Comparison of ENCODE assay signal across 16 mouse cellular contexts in the genomic region with DNA sequence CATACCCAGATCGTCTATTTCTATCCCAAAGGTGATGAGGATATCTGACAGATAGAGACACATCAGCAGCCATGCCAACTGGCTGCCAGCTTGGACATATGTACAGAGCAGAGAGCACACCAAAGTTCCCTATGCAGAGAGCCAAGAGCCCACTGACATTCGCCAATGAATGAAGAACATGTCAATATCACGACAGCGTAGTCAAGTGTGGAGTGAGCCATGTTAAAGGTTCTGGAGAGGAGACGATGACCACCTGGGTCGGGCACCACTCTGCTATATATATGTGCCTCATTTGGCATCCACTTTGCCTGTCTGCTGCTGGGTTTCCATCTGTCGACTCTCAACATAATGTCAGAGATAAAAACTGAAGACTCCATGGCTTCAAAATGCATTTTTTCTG.
A peak's percentile ranks its signal among the peaks of the same experiment; 100 is the strongest.
DNase-seq lines count a peak whose midpoint lies in the region; ATAC-seq and TF ChIP-seq lines count a peak whose summit lies in the region.
"Had no signal": no experiment of that assay in that cellular context is flagged by ENCODE, and none has a peak within 500 bp of the region (broad histone marks: within the 10 kb centered on the region; RNA-seq: fewer than 3 reads in every experiment).

No protein-coding gene starts in this region.

- no peaks in the 10 kb centered on the region for H3K4me1 ChIP-seq in forebrain, embryonic 16.5 days (replicated peaks; ENCODE audit: control insufficient read depth, insufficient read depth, low read length)
- no peaks in the 10 kb centered on the region for H3K4me1 ChIP-seq in forebrain, embryonic 10.5 days
- no peaks in the 10 kb centered on the region for H3K4me1 ChIP-seq in midbrain, postnatal 0 days (ENCODE audit: insufficient read depth, low read length)
- H3K4me1 ChIP-seq in midbrain, embryonic 16.5 days (ENCODE audit: control insufficient read depth, insufficient read depth, low read length), result no peaks in the 10 kb centered on the region
- H3K4me1 ChIP-seq: stomach, embryonic 15.5 days had no signal

- peak; percentile 61; the same call in 1 of the 2 replicates for ATAC-seq in cerebellum, adult (ENCODE audit: insufficient number of reproducible peaks, low FRiP score, low TSS enrichment)
- ATAC-seq in forebrain, embryonic 16.5 days, result peak; percentile 47
- peak; percentile 72; the same call in 1 of the 2 replicates for ATAC-seq in midbrain, postnatal 0 days (ENCODE audit: low FRiP score)
- ATAC-seq in midbrain, embryonic 16.5 days, result no peak
- ATAC-seq: activated CD4-positive, CD25-positive, alpha-beta regulatory T cell, adult 4 months had no signal

- H3K9ac ChIP-seq in forebrain, embryonic 16.5 days (replicated peaks; ENCODE audit: low read depth, low read length), result no peak overlapping the region
- no peak overlapping the region for H3K9ac ChIP-seq in midbrain, postnatal 0 days (replicated peaks; ENCODE audit: low read length, poor library complexity, severe bottlenecking)
- H3K9ac ChIP-seq in midbrain, embryonic 16.5 days (ENCODE audit: low read depth, low read length), result no peak overlapping the region
- H3K9ac ChIP-seq: stomach, embryonic 15.5 days had no signal

- H3K9me3 ChIP-seq in forebrain, embryonic 16.5 days (ENCODE audit: control insufficient read depth, low read length), result no peaks in the 10 kb centered on the region
- no peaks in the 10 kb centered on the region for H3K9me3 ChIP-seq in forebrain, embryonic 10.5 days
- no peaks in the 10 kb centered on the region for H3K9me3 ChIP-seq in midbrain, postnatal 0 days (ENCODE audit: low read length)
- H3K9me3 ChIP-seq in midbrain, embryonic 16.5 days (replicated peaks; ENCODE audit: control insufficient read depth, low read length, poor library complexity, severe bottlenecking), result 0 out of 2 replicates have a peak, but pooled peaks cover 2% of the 10 kb centered on the region
- H3K9me3 ChIP-seq: stomach, embryonic 15.5 days had no signal

- no peak for DNase-seq in cerebellum, adult 11-12 months
- DNase-seq in forebrain, embryonic 10.5 days (ENCODE audit: extremely low spot score, low spot score), result no peak
- peak; percentile 75 for DNase-seq in midbrain, postnatal 0 days (ENCODE audit: low spot score)
- DNase-seq in thymus, postnatal 25 days, result no peak
- DNase-seq: adrenal gland, adult 8-10 months; kidney, adult 2 months; lung, postnatal 4 days; midbrain, embryonic 14.5 days; thymus, postnatal 36 days had no signal

- H3K27ac ChIP-seq in forebrain, embryonic 16.5 days (ENCODE audit: low read length), result no peak overlapping the region
- H3K27ac ChIP-seq in forebrain, embryonic 10.5 days, result no peak overlapping the region
- no peak overlapping the region for H3K27ac ChIP-seq in midbrain, postnatal 0 days (ENCODE audit: low read depth, low read length)
- no peak overlapping the region for H3K27ac ChIP-seq in midbrain, embryonic 16.5 days (ENCODE audit: low read length)
- H3K27ac ChIP-seq: kidney, postnatal 0 days; stomach, embryonic 15.5 days had no signal

- 71% methylated on average over 7 of the region's 7 CpGs for WGBS in forebrain, embryonic 16.5 days
- 92% methylated on average over 7 of the region's 7 CpGs for WGBS in forebrain, embryonic 10.5 days
- 91% methylated on average over 7 of the region's 7 CpGs for WGBS in midbrain, postnatal 0 days
- WGBS in midbrain, embryonic 16.5 days, result 88% methylated on average over 7 of the region's 7 CpGs

- H3K4me3 ChIP-seq in forebrain, embryonic 16.5 days (replicated peaks; ENCODE audit: low read length), result no peak overlapping the region
- H3K4me3 ChIP-seq in forebrain, embryonic 10.5 days, result no peak overlapping the region
- H3K4me3 ChIP-seq in midbrain, postnatal 0 days (ENCODE audit: low read depth, low read length), result no peak overlapping the region
- H3K4me3 ChIP-seq in midbrain, embryonic 16.5 days (ENCODE audit: low read depth, low read length), result no peak overlapping the region
- H3K4me3 ChIP-seq: stomach, embryonic 15.5 days had no signal

- H3K36me3 ChIP-seq in forebrain, embryonic 16.5 days (ENCODE audit: control insufficient read depth, insufficient read depth), result no peaks in the 10 kb centered on the region
- no peaks in the 10 kb centered on the region for H3K36me3 ChIP-seq in forebrain, embryonic 10.5 days (replicated peaks)
- no peaks in the 10 kb centered on the region for H3K36me3 ChIP-seq in midbrain, postnatal 0 days (ENCODE audit: insufficient read depth, low read length)
- no peaks in the 10 kb centered on the region for H3K36me3 ChIP-seq in midbrain, embryonic 16.5 days (ENCODE audit: control insufficient read depth, insufficient read depth, low read length)
- H3K36me3 ChIP-seq: stomach, embryonic 15.5 days had no signal

- TF ChIP-seq CTCF in midbrain, postnatal 0 days (IDR thresholded peaks at IDR 0.05), result no peak

- H3K27me3 ChIP-seq in forebrain, embryonic 16.5 days (replicated peaks; ENCODE audit: control insufficient read depth, insufficient read depth, low read length), result no peaks in the 10 kb centered on the region
- no peaks in the 10 kb centered on the region for H3K27me3 ChIP-seq in forebrain, embryonic 10.5 days (ENCODE audit: poor library complexity, severe bottlenecking)
- H3K27me3 ChIP-seq in midbrain, postnatal 0 days (ENCODE audit: insufficient read depth, low read length), result no peaks in the 10 kb centered on the region
- no peaks in the 10 kb centered on the region for H3K27me3 ChIP-seq in midbrain, embryonic 16.5 days (ENCODE audit: control insufficient read depth, insufficient read depth, low read depth, low read length)
- H3K27me3 ChIP-seq: stomach, embryonic 15.5 days had no signal

- H3K4me2 ChIP-seq in forebrain, embryonic 16.5 days (ENCODE audit: low read length), result no peak overlapping the region
- H3K4me2 ChIP-seq in midbrain, postnatal 0 days (ENCODE audit: low read depth, low read length, poor library complexity, severe bottlenecking), result no peak overlapping the region
- no peak overlapping the region for H3K4me2 ChIP-seq in midbrain, embryonic 16.5 days (ENCODE audit: low read length)
- H3K4me2 ChIP-seq: heart, embryonic 11.5 days; stomach, embryonic 15.5 days had no signal
